Mouse (Mus musculus) kidney, postnatal 10 days (tissue): ENCODE results near the gene Palm.

Experiments used
- DNase-seq: peaks from one replicate; pipeline ENCODE4 v3.0.0; 2021; ENCODE audit warnings: mixed read lengths

The Palm gene

DNA sequence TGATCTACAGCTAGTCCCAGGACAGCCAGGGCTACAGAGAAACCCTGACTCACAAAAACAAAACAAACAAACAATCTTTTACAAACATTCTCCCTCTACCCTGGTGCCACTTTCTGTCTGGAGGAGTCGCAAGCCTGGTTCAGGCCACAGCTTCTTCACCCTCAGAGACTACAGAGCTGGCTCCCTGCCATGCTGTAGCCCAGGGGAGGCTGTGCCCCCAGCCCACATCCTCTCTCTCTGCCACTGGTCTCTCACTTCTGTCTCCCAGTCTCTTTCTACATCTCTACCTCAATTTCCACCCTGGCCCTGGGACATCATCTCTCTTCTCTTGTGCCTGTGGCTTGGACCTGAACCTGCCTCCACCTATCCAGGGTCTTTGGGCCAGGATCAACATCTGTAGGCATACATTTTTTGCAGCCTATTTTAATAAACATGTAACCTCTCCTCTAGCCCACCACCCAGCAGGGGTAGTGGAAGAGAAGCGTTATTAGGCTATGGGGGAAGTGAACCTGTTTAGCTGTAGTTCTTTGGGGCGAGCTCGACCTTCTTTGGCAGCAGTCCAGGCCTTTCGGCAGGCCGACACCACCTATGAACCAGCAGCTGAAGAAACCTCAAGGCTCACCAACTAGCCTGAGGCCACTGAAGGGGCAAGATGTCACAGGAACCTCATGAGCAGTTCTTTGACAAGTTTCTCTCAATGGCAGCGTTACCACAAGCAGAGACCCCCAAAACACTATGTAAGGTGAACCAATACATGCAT, 38.8 kb downstream of the Palm start:
- no peak for DNase-seq

- DNase-seq, result no peak
Measured at GRCm38 (mm10) chr10:79832786-79833181, 39.4 kb downstream of the Palm start.

- peak; percentile 90 for DNase-seq
Measured at GRCm38 (mm10) chr10:79834769-79835398, 41.5 kb downstream of the Palm start.

DNA sequence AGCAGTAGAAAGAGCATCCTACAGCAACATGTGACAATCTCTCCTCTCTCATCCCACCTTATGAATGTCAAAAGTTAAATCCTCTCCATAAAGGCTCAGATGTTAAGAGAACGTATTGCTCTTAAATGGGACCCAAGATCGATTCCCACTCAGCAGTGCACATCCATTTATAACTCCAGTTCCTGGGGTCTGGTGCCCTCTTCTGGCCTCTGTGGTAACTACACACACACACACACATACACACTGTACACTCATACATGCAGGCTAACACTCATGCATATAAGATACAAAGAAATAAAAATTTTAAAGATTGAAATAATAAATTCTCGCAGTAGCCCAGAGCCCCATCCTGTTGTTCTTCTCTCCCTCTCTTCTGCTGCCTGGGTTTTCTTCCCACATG, 43.5 kb downstream of the Palm start:
- no peak for DNase-seq

GRCm38 (mm10) chr10:79838151-79838550, 44.8 kb downstream of the Palm start:
- peak; percentile 47 for DNase-seq

DNA sequence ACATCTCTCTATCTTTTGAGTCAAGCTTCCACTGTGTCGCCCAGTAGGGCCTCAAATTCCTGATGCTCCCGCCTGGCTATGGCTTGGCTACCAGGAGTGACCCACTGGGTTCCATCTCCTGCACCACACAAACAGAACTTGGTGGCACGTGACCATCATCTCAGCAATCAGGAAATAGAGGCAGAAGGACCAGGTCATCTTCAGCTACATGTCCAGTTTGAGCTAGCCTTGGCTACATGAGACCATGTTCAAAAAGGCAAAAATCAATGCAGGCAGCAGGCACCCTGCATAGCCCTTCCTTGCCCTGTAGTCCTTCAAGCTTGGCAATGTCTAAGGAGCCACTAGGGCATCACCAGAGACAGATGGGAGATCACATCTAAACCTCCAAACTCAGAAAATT, 46.7 kb downstream of the Palm start:
- DNase-seq, result no peak

DNA sequence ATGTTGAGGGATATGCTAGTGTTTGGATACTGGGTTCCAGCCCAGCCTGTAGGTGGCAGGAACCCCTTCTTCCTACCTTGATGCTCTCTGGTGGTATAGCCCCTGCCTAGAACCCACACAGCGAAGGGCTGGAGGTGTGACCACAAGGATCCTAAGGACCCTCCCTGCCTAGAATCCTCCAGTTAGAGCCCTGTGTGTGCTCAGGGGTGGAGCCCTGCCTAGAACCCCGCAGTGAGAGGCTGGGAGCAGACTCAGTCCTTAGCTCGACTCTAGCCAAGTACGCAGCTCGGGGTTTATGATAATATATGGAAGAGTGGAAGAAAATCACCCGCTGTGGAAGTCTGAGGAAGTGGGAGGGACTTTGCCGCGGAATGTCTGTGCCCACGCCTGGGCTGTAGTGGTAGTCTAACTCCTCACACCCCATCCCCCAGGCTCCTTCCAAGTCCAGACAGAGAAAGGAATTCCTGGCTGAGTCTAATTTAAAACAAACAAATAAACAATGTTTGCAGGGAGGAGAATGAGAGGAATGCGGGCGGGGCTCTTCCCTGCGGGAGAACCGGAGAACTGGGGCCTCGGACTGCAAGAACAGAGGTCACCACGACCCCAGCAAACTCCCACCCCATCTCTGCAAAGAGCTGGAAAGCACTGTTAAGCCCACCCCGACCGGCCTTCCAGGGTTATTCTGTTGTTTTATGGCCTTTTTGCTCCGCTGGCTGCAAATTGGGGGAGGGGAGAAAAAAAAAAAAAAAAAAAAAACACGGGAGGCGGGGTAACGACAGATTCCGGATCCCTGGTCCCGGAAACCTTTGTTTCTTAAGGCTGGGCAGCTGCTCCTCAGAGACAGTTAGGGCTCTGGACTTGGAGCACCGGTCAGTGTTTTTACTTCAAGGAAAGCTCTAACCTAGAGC, 47.5 kb downstream of the Palm start:
- DNase-seq, result peak; percentile 88

- no peak for DNase-seq
Measured at GRCm38 (mm10) chr10:79842322-79842721, 49.0 kb downstream of the Palm start.

DNA sequence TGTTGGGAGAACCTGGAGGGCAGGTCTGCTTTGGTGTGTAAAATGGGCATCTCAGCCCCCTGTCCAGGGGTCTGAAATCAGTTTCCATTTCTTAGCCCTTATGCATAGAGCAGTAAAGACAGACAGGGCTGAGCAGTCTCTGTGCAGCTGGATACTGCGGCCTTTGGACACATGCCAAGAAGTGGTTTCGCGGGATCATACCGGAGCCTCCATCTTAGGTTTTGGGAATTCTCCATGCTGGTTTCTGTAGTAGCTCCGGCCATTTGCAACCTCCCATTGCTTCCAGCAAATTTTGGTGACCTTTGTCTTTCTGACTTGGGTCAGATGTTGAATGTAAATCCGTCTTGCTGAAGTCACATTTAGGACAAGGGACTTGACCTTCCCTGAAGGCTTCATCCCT, 50.1 kb downstream of the Palm start:
- peak; percentile 77 for DNase-seq

- DNase-seq, result no peak
Measured at GRCm38 (mm10) chr10:79846553-79846952, 53.2 kb downstream of the Palm start.

GRCm38 (mm10) chr10:79849941-79850628, 56.7 kb downstream of the Palm start:
- DNase-seq, result no peak

DNA sequence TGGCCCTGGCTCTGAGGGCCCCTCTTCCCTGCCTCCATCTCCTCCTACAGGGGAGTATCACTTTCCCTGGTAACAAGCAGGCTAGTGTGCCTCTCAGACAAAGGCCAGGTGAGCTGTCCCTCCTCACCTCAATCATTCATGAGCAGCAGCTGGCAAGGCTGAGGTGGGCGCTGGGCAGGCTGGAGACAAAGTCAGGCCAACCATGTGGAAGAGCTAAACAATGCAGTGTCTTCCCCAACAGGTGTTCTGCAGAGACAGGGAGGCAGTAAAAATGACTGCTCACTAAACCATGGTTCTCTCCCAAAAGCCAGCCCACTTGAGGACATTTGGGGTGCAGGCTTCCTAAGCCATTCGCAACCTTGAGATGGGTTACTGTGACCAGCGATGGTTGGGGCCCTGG, 58.3 kb downstream of the Palm start:
- DNase-seq, result no peak

DNA sequence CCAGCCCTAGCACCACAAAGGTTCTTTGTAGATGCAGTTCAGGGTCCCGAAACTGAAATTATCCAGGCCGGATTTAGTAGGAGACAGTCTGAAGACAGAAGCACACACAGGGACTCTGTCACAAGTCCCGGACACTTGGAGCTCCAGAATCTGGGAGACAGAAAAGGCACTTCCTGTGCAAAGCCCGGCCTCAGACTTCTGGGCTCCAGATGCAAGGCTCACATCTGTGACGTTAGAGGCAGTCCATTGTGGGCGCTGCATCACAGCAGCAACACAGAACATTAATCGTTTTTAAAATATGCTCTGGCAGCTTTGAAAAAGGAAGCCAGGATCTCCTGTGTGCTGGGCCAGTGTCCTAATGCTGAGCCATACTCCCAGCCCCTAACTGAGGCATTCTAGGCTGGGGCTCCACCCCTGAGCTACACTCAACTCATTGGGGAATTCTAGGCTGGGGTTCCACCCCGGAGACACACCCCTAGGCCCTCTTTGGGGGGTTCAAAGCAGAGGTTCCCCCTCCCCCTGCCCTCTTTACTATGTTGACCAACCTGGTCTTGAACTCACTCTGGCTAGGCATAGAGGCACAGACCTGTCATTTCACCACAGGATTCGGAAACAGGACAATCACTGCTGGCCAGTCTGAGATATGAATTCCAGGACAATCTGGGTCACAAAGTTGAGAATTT, 58.9 kb downstream of the Palm start:
- peak; percentile 83 for DNase-seq

- DNase-seq, result peak; percentile 41
Measured at GRCm38 (mm10) chr10:79852827-79853226, 59.5 kb downstream of the Palm start.

DNA sequence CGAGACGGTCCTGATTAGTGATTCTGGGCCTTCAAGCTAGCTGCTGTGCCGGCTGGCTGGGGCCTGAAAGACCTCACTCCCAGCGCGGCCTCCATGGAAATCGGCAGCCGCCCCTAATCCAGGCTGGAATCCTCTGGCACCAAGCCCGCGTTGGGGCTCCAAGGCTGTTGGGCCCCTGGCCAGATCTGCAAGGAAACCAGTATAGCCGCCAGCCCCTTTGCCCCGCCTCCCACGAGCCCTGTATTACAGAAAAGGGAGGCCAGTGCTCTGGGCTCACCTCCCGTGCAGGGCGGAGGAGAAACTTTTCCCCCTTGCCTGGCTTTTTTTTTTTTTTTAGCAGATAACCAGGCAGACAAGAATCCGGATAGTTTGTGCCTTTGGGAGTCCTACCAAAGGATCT, 60.0 kb downstream of the Palm start:
- DNase-seq, result peak; percentile 99

DNA sequence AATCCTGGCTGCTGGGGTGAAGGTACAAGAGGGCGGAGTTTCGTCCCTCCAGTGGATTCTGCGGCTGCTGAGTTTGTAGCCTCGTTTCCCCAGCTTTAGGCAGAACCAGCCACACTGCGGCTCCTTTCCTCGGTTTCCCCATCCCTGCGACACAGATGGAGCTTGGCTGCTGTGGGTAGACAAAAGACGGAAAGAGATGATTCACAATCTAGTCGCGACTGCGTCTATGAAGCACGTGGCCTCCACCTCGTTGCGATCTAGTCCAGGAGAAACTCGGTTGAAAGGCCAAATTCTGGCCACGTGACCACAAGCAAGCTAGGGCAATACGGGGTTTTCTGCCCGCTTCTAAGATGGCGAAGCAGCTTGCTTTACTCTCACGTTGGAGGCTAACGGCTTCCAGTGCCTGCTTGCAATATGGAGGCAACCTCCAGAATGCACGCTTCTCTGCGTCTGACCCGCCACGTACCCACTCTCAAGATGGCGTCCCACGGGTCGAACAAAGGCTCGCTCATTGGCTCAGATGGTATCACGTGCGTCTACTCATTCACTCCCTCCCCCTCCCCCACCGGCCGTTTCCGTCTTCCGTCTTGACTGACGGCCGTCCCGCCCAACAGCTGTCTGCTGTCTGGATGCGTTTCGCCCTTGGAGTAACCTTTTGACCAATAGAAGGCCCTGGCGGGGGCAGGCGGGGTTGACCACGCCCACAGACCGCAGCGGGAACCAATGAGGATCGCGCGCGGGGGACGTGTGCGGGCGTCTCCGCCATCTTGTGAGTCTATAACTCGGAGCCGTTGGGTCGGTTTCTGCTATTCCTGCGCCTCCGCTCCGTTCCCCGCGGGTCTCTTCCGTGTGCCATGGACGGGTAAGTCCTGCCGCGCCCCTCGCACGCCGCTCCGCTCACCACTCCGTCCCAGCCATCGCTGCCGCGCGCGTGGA, 60.8 kb downstream of the Palm start, which contains the start of gene Ptbp1:
Gene Ptbp1 (plus strand): TSS at position 568 of the 936 bp plus-strand sequence.
- DNase-seq, result peak; percentile 100

DNA sequence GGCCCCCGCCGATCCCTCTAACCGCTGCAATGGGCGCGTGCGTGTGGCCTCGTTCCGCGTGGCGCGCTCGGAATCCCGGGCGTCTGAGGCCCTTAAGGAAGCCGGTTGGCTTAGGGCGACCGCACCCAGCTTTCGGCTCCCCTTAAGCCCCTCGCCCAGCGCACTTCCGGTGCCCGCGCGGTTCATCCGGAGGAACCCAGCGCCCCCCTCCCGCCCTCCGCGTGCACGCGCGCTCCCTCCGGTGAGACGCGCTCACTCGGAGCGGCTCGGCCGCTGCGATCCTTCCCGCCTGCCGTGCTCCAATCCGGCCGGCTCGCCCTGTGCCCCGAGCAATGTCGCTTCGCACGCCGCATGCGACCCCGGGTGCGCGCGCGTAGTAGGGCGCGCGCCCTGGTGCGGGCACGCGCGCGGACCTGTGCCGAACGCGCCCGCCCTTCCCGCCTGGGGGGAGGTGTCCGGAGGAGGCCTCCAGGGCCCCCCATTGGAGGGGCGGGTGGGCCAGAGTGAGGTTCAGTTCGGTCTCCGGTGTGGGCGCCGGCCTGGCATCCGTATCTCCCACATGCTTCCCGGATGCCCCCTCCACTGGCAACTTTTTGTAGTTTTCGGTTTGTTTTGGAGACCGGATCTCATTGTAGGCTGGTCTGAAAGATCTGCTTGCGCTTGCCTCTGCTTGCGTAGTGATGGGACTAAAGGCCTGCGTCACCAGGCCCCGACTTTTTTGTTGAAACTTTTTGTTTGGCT, 61.6 kb downstream of the Palm start:
- peak; percentile 87 for DNase-seq

GRCm38 (mm10) chr10:79855558-79856184, 62.3 kb downstream of the Palm start:
- peak; percentile 90 for DNase-seq

DNA sequence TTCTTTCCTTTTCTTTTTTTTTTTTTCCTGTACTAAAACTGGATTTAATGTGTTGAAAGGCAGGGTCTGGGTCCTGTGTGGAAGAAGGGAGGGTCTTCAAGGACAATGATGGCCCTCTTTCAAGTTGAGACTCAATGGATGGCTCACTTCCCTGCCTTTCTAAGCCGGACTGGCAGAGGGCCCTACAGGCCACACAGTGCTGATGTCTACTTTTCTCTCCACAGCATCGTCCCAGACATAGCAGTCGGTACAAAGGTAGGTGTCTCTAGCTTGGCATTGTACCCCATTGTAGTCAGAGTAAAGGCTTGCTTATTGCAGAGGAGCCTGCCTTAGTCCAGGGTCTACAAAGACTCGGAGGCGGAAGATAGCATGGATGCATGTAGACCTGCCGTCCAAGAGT, 62.9 kb downstream of the Palm start:
- no peak for DNase-seq
